Mouse (Mus musculus) stomach, embryonic 16.5 days (tissue): ENCODE results near the gene Col4a3. TPM values are rescaled to one million over a fixed set of nuclear protein-coding genes. Genes with fewer than 3 reads are reported as not detected.

Experiments used
- ATAC-seq: fragments of 200-750 bp; cut with Nextera tagmentation; 2 replicates; pipeline ENCODE4 v1.8.0; 2017; ENCODE audit warnings: moderate number of reproducible peaks, moderate TSS enrichment; ENCODE audit not compliant: insufficient read depth, low FRiP score
- H3K27ac ChIP-seq: fragments of 300-500 bp; sonication (generic); 2 replicates; pipeline ENCODE4 v1.5.1; 2014; ENCODE audit warnings: low read length
- H3K27me3 ChIP-seq: fragments of 300-500 bp; sonication (generic); 2 replicates; pipeline ENCODE4 v1.6.1; 2014; ENCODE audit warnings: low read length, control low read depth, mixed read lengths; ENCODE audit not compliant: control insufficient read depth, insufficient read depth
- H3K36me3 ChIP-seq: fragments of 300-500 bp; sonication (generic); 2 replicates; pipeline ENCODE4 v1.6.1; 2014; ENCODE audit warnings: low read length; ENCODE audit not compliant: control insufficient read depth, insufficient read depth
- H3K4me1 ChIP-seq: fragments of 300-500 bp; sonication (generic); 2 replicates; pipeline ENCODE4 v1.6.1; 2014; ENCODE audit warnings: low read length, control low read depth, mixed read lengths; ENCODE audit not compliant: control insufficient read depth, insufficient read depth
- H3K4me2 ChIP-seq: fragments of 300-500 bp; sonication (generic); 2 replicates; pipeline ENCODE4 v1.6.1; 2014; ENCODE audit warnings: low read depth, low read length, mixed read lengths
- H3K4me3 ChIP-seq: fragments of 300-500 bp; sonication (generic); replicated peaks from 2 replicates; pipeline ENCODE4 v1.5.1; 2014; ENCODE audit warnings: mild to moderate bottlenecking, low read length
- H3K9ac ChIP-seq: fragments of 300-500 bp; sonication (generic); 2 replicates; pipeline ENCODE4 v1.6.1; 2014; ENCODE audit warnings: low read length
- H3K9me3 ChIP-seq: fragments of 300-500 bp; sonication (generic); replicated peaks from 2 replicates; pipeline ENCODE4 v1.6.1; 2016; ENCODE audit warnings: low read length, control low read depth; ENCODE audit not compliant: control insufficient read depth
- WGBS: fragments of 180-500 bp; shearing (Covaris S2); extraction: QIAGEN DNeasy Blood & Tissue Kit; methylation state at CpG from one replicate; pipeline ENCODE4 v1.1.7; 2014; 5-methylcytosine and 5-hydroxymethylcytosine counted together
- polyA plus RNA-seq: library from polyadenylated mRNA; unstranded; fragments of >200 nt; fragmentation: Nextera tagmentation; extraction: Ambion mirVana; gene quantifications from 2 replicates; pipeline ENCODE4 v1.2.1, GENCODE M21; 2015

Gene Col4a3
- polyA plus RNA-seq, 1 experiment from 2014 or later, result 0.63 TPM

DNA sequence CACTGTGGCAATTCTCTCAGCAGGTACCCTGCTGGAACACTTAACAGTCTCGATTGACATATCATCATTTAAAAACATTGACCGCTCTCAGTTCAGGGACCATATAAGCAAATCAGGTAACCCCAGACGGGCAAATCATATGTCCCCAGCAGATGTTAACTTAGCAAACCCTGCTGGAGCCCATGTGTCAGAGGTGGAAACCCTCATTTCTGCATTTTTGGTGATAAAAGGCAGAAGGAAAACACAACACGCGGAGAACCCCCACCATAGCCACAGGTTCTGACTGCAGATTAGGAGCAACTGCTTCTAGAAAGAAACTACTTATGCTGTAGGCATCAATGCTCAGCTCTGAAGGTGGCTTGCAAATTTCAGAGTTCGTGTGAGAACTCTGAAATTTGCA lies 38.2 kb downstream of the Col4a3 start:
- no peaks in the 10 kb centered on the region for H3K27me3 ChIP-seq
- no peak overlapping the region for H3K4me2 ChIP-seq
- no peaks in the 10 kb centered on the region for H3K36me3 ChIP-seq
- H3K4me3 ChIP-seq, result no peak overlapping the region
- whole genome bisulfite sequencing, result 78% methylated on average over 6 of the region's 6 CpGs
- no peak overlapping the region for H3K27ac ChIP-seq
- H3K4me1 ChIP-seq, result no peaks in the 10 kb centered on the region
- no peak for ATAC-seq
- H3K9me3 ChIP-seq, result no peaks in the 10 kb centered on the region
- H3K9ac ChIP-seq, result no peak overlapping the region

DNA sequence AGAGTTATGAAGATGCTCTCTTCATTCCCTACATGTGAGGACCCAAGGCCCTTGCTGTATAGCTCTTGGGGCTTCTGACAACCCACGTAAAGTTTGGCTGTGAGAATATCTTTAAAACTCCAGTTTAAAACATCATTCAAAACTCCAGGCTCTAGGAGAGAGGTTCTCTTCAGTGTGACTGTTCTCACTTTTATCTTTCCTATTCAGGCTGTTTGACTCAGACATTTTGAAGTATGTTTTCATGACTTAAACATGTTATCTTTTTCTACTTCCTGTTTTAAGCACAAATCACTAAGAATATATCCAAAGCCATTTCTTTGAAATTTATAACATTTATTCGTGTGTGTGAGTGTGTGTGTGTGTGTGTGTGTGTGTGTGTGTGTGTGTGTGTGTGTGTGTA lies 38.8 kb downstream of the Col4a3 start:
- Histone ChIP-seq H3K4me3 (no peak overlapping the region), H3K4me2 (no peak overlapping the region), H3K4me1 (no peaks in the 10 kb centered on the region), H3K9me3 (no peaks in the 10 kb centered on the region), H3K9ac (no peak overlapping the region), H3K27ac (no peak overlapping the region), H3K27me3 (no peaks in the 10 kb centered on the region), H3K36me3 (no peaks in the 10 kb centered on the region)
- 67% methylated on average over 2 of the region's 2 CpGs for WGBS
- ATAC-seq, result no peak

DNA sequence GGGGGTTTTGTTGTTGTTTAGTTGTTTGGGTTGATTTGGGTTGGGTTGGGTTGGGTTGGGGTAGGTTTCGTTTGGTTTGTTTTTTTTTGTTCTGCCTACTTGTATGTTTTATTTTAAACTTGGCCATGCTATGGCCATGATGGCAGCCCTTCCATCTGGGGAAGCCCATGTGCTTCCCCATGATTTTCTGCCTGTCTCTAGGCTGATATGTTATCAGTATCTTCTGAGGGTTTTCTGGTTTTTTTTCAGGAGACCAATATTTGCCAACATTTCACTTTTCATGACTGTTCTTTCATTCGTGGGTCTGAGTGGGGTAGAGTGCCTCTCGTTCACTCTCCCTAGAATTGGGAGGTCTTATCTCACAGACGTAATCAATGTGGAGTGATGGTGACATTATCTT lies 40.9 kb downstream of the Col4a3 start:
- H3K4me2 ChIP-seq, result no peak overlapping the region
- 36% methylated on average over 4 of the region's 4 CpGs for WGBS
- H3K9me3 ChIP-seq, result no peaks in the 10 kb centered on the region
- no peak overlapping the region for H3K27ac ChIP-seq
- no peaks in the 10 kb centered on the region for H3K27me3 ChIP-seq
- no peaks in the 10 kb centered on the region for H3K36me3 ChIP-seq
- H3K9ac ChIP-seq, result no peak overlapping the region
- no peak overlapping the region for H3K4me3 ChIP-seq
- ATAC-seq, result no peak
- H3K4me1 ChIP-seq, result no peaks in the 10 kb centered on the region

DNA sequence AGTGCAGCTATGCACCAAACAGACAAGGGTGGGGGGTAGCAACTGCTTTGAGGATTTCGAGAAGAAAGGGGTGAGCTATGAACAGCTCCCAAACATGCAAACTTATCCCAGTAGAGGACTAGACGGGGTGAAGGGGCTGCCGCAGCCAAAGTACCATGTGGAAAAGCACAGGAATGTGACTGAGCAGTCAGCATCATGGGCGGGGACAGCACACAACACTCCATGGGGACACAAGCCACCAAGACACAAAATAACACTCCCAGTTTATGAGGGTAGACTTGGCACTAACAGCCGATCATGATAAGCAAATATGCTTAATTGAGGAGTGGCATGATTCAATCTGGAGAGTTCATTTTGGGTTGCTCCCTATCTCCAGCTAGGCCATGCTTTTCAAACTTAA lies 42.8 kb downstream of the Col4a3 start:
- Histone ChIP-seq H3K36me3 (no peaks in the 10 kb centered on the region), H3K4me1 (no peaks in the 10 kb centered on the region), H3K27ac (no peak overlapping the region), H3K9ac (no peak overlapping the region), H3K9me3 (no peaks in the 10 kb centered on the region), H3K4me2 (no peak overlapping the region), H3K27me3 (no peaks in the 10 kb centered on the region), H3K4me3 (no peak overlapping the region)
- 73% methylated on average over 5 of the region's 5 CpGs for WGBS
- ATAC-seq, result no peak

DNA sequence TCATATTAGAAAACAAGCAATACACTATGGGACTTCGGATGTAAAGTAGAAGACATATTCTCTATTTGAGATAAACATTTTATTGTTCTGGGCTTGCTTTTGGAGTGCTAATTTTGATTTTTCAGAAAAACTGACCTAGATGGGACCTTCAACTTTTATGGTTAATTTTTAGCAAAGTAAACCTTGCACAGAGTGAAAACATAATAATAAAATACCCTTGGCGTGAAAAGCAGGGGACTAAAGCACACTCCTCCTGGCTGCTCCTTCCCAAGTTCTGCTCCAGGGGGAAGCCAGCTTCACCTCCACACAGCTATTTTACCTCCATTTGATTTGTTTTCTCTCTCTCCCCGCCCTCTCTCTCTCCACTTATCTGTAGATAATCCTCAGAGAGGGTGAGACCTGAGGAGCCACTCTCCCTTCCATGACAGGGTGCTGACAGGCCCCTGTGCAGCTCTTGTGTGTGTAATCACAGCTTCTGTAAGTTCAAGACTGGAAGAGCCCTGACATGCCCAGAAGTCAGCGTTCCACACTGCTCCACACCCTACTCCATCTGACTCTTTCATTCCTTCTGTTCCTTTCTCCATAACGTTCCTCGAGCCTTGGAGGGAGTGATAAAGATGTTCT lies 44.6 kb downstream of the Col4a3 start:
- H3K4me3 ChIP-seq, result no peak overlapping the region
- no peak for ATAC-seq
- H3K36me3 ChIP-seq, result no peaks in the 10 kb centered on the region
- no peak overlapping the region for H3K27ac ChIP-seq
- H3K9ac ChIP-seq, result no peak overlapping the region
- H3K4me1 ChIP-seq, result no peaks in the 10 kb centered on the region
- no peak overlapping the region for H3K4me2 ChIP-seq
- H3K27me3 ChIP-seq, result no peaks in the 10 kb centered on the region
- WGBS, result 52% methylated on average over 6 of the region's 6 CpGs
- H3K9me3 ChIP-seq, result no peaks in the 10 kb centered on the region

DNA sequence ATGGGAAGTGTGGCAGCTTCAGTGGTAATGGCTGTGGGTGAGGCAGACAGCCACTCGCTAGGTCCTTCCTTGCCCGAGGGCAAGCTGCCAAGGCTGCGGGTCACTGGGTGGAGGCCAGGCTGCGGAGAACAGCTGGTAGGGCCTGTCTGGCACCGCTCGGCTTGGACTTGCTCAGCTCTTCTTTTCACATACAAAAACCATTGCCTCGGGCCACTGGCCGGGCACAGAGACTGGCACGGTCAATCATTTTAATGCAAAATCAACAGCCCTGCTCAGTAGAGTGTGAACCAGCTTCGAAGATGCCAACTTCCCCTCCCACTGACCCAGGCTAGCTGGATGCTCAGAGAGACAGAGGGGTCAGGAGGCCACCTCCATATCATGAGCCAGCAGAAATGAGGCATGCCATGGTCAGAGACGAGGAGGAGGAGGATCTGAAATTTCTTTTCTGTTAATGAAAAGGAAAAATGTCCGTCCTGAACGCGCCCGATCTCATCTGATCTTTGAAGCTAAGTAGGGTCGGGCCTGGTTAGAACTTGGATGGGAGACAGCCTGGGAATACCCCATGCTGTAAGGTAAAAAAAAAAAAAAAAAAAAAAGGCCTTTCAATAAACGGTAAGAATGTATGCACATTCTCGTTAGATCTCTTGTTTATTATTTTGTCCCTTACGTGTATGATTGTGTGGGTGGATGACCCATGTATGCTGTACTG lies 48.0 kb downstream of the Col4a3 start:
- no peak overlapping the region for H3K4me2 ChIP-seq
- H3K4me3 ChIP-seq, result no peak overlapping the region
- no peak overlapping the region for H3K27ac ChIP-seq
- H3K9me3 ChIP-seq, result no peaks in the 10 kb centered on the region
- no peaks in the 10 kb centered on the region for H3K4me1 ChIP-seq
- H3K36me3 ChIP-seq, result no peaks in the 10 kb centered on the region
- no peak overlapping the region; the same call in 1 of the 2 replicates for H3K9ac ChIP-seq
- H3K27me3 ChIP-seq, result no peaks in the 10 kb centered on the region
- WGBS, result 77% methylated on average over 19 of the region's 19 CpGs
- ATAC-seq, result no peak

DNA sequence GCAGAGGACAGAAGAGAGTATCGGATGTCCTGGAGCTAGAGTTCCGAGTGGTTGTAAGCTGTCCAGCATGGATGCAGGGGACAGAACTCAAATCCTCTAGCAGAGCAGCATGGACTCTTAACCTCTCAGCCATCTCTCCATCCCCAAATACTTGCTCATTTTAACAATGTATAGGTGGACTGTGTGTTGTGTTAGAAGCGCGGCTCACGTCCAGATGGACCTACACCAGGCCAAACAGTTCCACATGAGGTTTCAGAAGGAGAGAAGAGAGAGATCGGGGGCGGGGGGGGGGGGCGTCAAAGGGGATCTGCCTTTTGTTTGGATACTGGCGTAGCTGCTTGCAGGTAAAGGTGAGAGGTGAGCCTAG lies 48.5 kb downstream of the Col4a3 start:
- Histone ChIP-seq H3K4me1 (no peaks in the 10 kb centered on the region), H3K4me3 (no peak overlapping the region), H3K27me3 (no peaks in the 10 kb centered on the region), H3K4me2 (no peak overlapping the region), H3K9ac (no peak overlapping the region), H3K9me3 (no peaks in the 10 kb centered on the region), H3K36me3 (no peaks in the 10 kb centered on the region), H3K27ac (no peak overlapping the region)
- ATAC-seq, result no peak
- 77% methylated on average over 9 of the region's 9 CpGs for WGBS

DNA sequence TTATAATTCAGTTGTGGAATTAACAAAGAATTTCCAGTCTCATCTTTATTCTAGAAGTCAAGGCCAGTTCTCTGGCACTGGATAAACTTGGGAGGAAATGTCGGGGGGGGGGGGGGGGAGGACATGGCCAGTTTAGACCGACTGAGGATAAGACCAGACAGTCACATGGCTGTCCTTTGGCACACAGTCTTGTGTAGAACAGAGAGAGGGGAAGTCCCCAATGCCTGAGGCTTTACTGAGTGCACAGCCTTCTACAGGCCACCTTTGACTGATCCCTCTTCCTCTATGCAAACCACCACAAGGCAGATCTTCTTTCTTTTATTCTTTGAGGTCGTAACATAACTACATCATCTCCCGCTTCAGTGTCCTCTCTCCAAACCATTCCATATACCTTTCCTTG lies 49.6 kb downstream of the Col4a3 start:
- Histone ChIP-seq H3K4me2 (no peak overlapping the region), H3K9me3 (no peaks in the 10 kb centered on the region), H3K4me3 (no peak overlapping the region), H3K27ac (no peak overlapping the region), H3K4me1 (0 out of 2 replicates have a peak, but pooled peaks cover under 1% of the 10 kb centered on the region), H3K27me3 (no peaks in the 10 kb centered on the region), H3K36me3 (no peaks in the 10 kb centered on the region), H3K9ac (no peak overlapping the region)
- no peak for ATAC-seq
- WGBS, result 71% methylated on average over 4 of the region's 4 CpGs

DNA sequence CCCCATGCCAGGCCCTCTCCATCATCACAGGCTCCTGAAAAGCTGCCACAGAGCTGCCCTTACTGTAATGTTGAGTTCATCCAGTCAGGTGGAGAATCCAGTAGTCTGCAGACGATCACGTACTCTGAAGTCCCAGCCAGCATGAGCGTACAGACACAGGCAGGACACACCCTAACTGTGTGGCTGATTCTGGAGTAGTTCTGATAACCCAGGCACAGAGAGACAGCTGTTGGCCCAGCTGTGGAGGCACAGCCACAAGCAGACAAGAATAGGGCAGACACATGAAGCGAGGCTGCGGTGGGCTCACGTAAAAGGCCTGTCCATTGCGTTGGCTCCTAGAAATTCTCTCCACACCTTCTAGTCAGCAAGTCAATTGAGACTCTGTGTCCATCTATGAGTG lies 50.7 kb downstream of the Col4a3 start:
- Histone ChIP-seq H3K36me3 (no peaks in the 10 kb centered on the region), H3K27ac (no peak overlapping the region), H3K4me2 (no peak overlapping the region), H3K4me1 (0 out of 2 replicates have a peak, but pooled peaks cover 3% of the 10 kb centered on the region), H3K9me3 (no peaks in the 10 kb centered on the region), H3K27me3 (no peaks in the 10 kb centered on the region), H3K9ac (no peak overlapping the region), H3K4me3 (no peak overlapping the region)
- peak; percentile 33; the same call in 1 of the 2 replicates for ATAC-seq
- 85% methylated on average over 7 of the region's 7 CpGs for WGBS
